Mouse (Mus musculus) embryonic facial prominence, embryonic 13.5 days (tissue): Measurements from ENCODE around the gene Zscan22. TPM values are rescaled to one million over a fixed set of nuclear protein-coding genes. Genes with fewer than 3 reads are reported as not detected.
"Not testable (repeated sequence)": the region's sequence is repeated elsewhere in the genome, so short reads cannot be mapped to it uniquely, and the experiment has no call there.

Experiments used
- ATAC-seq: fragments of 200-750 bp; cut with Nextera tagmentation; 2 replicates; pipeline ENCODE4 v1.8.0; 2017; ENCODE audit warnings: low read depth; ENCODE audit not compliant: insufficient number of reproducible peaks, insufficient read depth, low FRiP score, low TSS enrichment
- H3K27ac ChIP-seq: fragments of 300-500 bp; sonication (generic); 2 replicates; pipeline ENCODE4 v1.5.1; 2015; ENCODE audit warnings: moderate library complexity, mild to moderate bottlenecking, inconsistent platforms
- H3K27me3 ChIP-seq: fragments of 300-500 bp; sonication (generic); 2 replicates; pipeline ENCODE4 v1.6.1; 2015; ENCODE audit warnings: mild to moderate bottlenecking, inconsistent platforms
- H3K36me3 ChIP-seq: fragments of 300-500 bp; sonication (generic); 2 replicates; pipeline ENCODE4 v1.6.1; 2015; ENCODE audit warnings: mild to moderate bottlenecking, inconsistent platforms
- H3K4me1 ChIP-seq: fragments of 300-500 bp; sonication (generic); 2 replicates; pipeline ENCODE4 v1.6.1; 2015; ENCODE audit warnings: inconsistent platforms
- H3K4me2 ChIP-seq: fragments of 300-500 bp; sonication (generic); 2 replicates; pipeline ENCODE4 v1.6.1; 2015; ENCODE audit warnings: moderate library complexity, mild to moderate bottlenecking, inconsistent platforms
- H3K4me3 ChIP-seq: fragments of 300-500 bp; sonication (generic); 2 replicates; pipeline ENCODE4 v1.5.1; 2015; ENCODE audit warnings: mild to moderate bottlenecking, inconsistent platforms
- H3K9ac ChIP-seq: fragments of 300-500 bp; sonication (generic); 2 replicates; pipeline ENCODE4 v1.6.1; 2015; ENCODE audit warnings: mild to moderate bottlenecking, inconsistent platforms
- H3K9me3 ChIP-seq: fragments of 300-500 bp; sonication (generic); 2 replicates; pipeline ENCODE4 v1.6.1; 2016; ENCODE audit warnings: inconsistent platforms
- WGBS: fragments of 180-500 bp; shearing (Covaris S2); methylation state at CpG from one replicate; pipeline ENCODE4 v1.1.7; 2015; ENCODE audit warnings: mixed read lengths; 5-methylcytosine and 5-hydroxymethylcytosine counted together
- polyA plus RNA-seq: library from polyadenylated mRNA; unstranded; fragments of >200 nt; fragmentation: Nextera tagmentation; extraction: Ambion mirVana; gene quantifications from 2 replicates; pipeline ENCODE4 v1.2.1, GENCODE M21; 2015

The Zscan22 gene
- 19.4 and 20.5 TPM in 2 replicates for polyA plus RNA-seq

GRCm38 (mm10) chr7:12897655-12898410 is at the start of gene Zscan22:
Gene Zscan22 (plus strand): TSS chr7:12897815.
- Histone ChIP-seq H3K4me1 (peaks cover 7% of the 10 kb centered on the region), H3K27ac (no peak within 1 kb of the TSS), H3K9ac (peak within 1 kb of the TSS; percentile 77), H3K9me3 (no peaks in the 10 kb centered on the region), H3K27me3 (no peaks in the 10 kb centered on the region), H3K36me3 (peaks cover 7% of the 10 kb centered on the region), H3K4me3 (peak within 1 kb of the TSS; percentile 70), H3K4me2 (peak within 1 kb of the TSS; percentile 59)
- WGBS = 7% methylated on average over 36 of the region's 36 CpGs
- peak; percentile 98 for ATAC-seq

- H3K27me3 ChIP-seq = no peaks in the 10 kb centered on the region
- 24% methylated on average over 3 of the region's 3 CpGs for WGBS
- H3K4me3 ChIP-seq = no peak overlapping the region
- no peaks in the 10 kb centered on the region for H3K4me1 ChIP-seq
- no peak for ATAC-seq
- H3K36me3 ChIP-seq = no peaks in the 10 kb centered on the region
- H3K9ac ChIP-seq = no peak overlapping the region
- H3K4me2 ChIP-seq = no peak overlapping the region
- H3K27ac ChIP-seq = no peak overlapping the region
- H3K9me3 ChIP-seq = peaks cover 2% of the 10 kb centered on the region; the same call in 1 of the 2 replicates
Observed at GRCm38 (mm10) chr7:12874301-12874700, 23.3 kb upstream of the Zscan22 start.

- Histone ChIP-seq H3K36me3 (peaks cover 8% of the 10 kb centered on the region), H3K4me3 (no peak overlapping the region), H3K4me2 (no peak overlapping the region), H3K27me3 (no peaks in the 10 kb centered on the region), H3K9ac (no peak overlapping the region), H3K27ac (no peak overlapping the region), H3K9me3 (no peaks in the 10 kb centered on the region), H3K4me1 (peaks cover 12% of the 10 kb centered on the region)
- ATAC-seq = no peak
Observed at GRCm38 (mm10) chr7:12880036-12880435, 17.6 kb upstream of the Zscan22 start.

- ATAC-seq, H3K27ac ChIP-seq, H3K9me3 ChIP-seq, H3K27me3 ChIP-seq: not testable (repeated sequence)
- WGBS = 40% methylated on average over 8 of the region's 8 CpGs
- H3K4me2 ChIP-seq = peak overlapping the region; percentile 85
- H3K4me3 ChIP-seq = peak overlapping the region; percentile 82
- peaks cover 12% of the 10 kb centered on the region for H3K4me1 ChIP-seq
- H3K36me3 ChIP-seq = peaks cover 13% of the 10 kb centered on the region
- H3K9ac ChIP-seq = 0 out of 2 replicates have a peak overlapping the region, but pooled peaks have one; percentile 54
Observed at GRCm38 (mm10) chr7:12880497-12880896, 17.1 kb upstream of the Zscan22 start.

- Histone ChIP-seq H3K4me1 (peaks cover 12% of the 10 kb centered on the region), H3K36me3 (peaks cover 19% of the 10 kb centered on the region), H3K27me3 (no peaks in the 10 kb centered on the region), H3K9ac (peak within 1 kb of the TSS; percentile 85), H3K4me2 (peak within 1 kb of the TSS; percentile 85), H3K9me3 (no peaks in the 10 kb centered on the region), H3K27ac (no peak within 1 kb of the TSS), H3K4me3 (peak within 1 kb of the TSS; percentile 82)
- under 1% methylated on average over 35 of the region's 35 CpGs for WGBS
- ATAC-seq = peak; percentile 97
Observed at GRCm38 (mm10) chr7:12880911-12881660, 16.5 kb upstream of the Zscan22 start, which contains the start of gene Zfp128. Gene Zfp128 (plus strand): TSS chr7:12881177.

GRCm38 (mm10) chr7:12886563-12887266 is 10.9 kb upstream of the Zscan22 start:
- H3K27me3 ChIP-seq = no peaks in the 10 kb centered on the region
- no peak for ATAC-seq
- H3K36me3 ChIP-seq = peaks cover 68% of the 10 kb centered on the region
- H3K9me3 ChIP-seq = no peaks in the 10 kb centered on the region
- WGBS = 88% methylated on average over 12 of the region's 12 CpGs
- peaks cover 8% of the 10 kb centered on the region for H3K4me1 ChIP-seq
- H3K27ac ChIP-seq = no peak overlapping the region
- H3K4me2 ChIP-seq = no peak overlapping the region
- H3K9ac ChIP-seq = no peak overlapping the region
- H3K4me3 ChIP-seq = no peak overlapping the region

- Histone ChIP-seq H3K9me3 (no peaks in the 10 kb centered on the region), H3K27me3 (no peaks in the 10 kb centered on the region), H3K36me3 (peaks cover 74% of the 10 kb centered on the region), H3K4me1 (no peaks in the 10 kb centered on the region), H3K4me2 (no peak overlapping the region), H3K27ac (no peak overlapping the region), H3K9ac (no peak overlapping the region), H3K4me3 (no peak overlapping the region)
- 94% methylated on average over 5 of the region's 5 CpGs for WGBS
- ATAC-seq = no peak
Observed at GRCm38 (mm10) chr7:12887585-12887984, 10.0 kb upstream of the Zscan22 start.

- WGBS = 93% methylated on average over 14 of the region's 14 CpGs
- H3K4me1 ChIP-seq = no peaks in the 10 kb centered on the region
- no peaks in the 10 kb centered on the region for H3K27me3 ChIP-seq
- H3K9me3 ChIP-seq = no peaks in the 10 kb centered on the region
- H3K4me3 ChIP-seq = no peak overlapping the region
- peaks cover 56% of the 10 kb centered on the region for H3K36me3 ChIP-seq
- H3K9ac ChIP-seq = no peak overlapping the region
- H3K27ac ChIP-seq = no peak overlapping the region
- no peak overlapping the region for H3K4me2 ChIP-seq
- no peak for ATAC-seq
Observed at GRCm38 (mm10) chr7:12890928-12891327, 6.7 kb upstream of the Zscan22 start.

- Histone ChIP-seq H3K36me3 (peaks cover 52% of the 10 kb centered on the region), H3K9me3 (no peaks in the 10 kb centered on the region), H3K9ac (no peak overlapping the region), H3K4me2 (no peak overlapping the region), H3K27me3 (no peaks in the 10 kb centered on the region), H3K4me1 (no peaks in the 10 kb centered on the region), H3K27ac (no peak overlapping the region), H3K4me3 (no peak overlapping the region)
- 81% methylated on average over 1 of the region's 1 CpGs for WGBS
- ATAC-seq = no peak
Observed at GRCm38 (mm10) chr7:12891334-12891733, 6.3 kb upstream of the Zscan22 start.

GRCm38 (mm10) chr7:12901517-12901916 is 3.9 kb downstream of the Zscan22 start:
- H3K36me3 ChIP-seq = peaks cover 43% of the 10 kb centered on the region
- WGBS = 94% methylated on average over 5 of the region's 5 CpGs

GRCm38 (mm10) chr7:12903623-12904022 is 6.0 kb downstream of the Zscan22 start:
- peaks cover 3% of the 10 kb centered on the region for H3K4me1 ChIP-seq
- no peak for ATAC-seq
- no peaks in the 10 kb centered on the region for H3K27me3 ChIP-seq
- no peaks in the 10 kb centered on the region for H3K9me3 ChIP-seq
- H3K9ac ChIP-seq = peak overlapping the region; percentile 16; the same call in 1 of the 2 replicates
- H3K27ac ChIP-seq = no peak overlapping the region
- peaks cover 64% of the 10 kb centered on the region for H3K36me3 ChIP-seq
- H3K4me2 ChIP-seq = no peak overlapping the region
- WGBS = 55% methylated on average over 10 of the region's 10 CpGs
- no peak overlapping the region for H3K4me3 ChIP-seq

More at GRCm38 (mm10) chr7:12901517-12901916, 3.9 kb downstream of the Zscan22 start:
- Histone ChIP-seq H3K27ac (no peak overlapping the region), H3K4me3 (no peak overlapping the region), H3K4me2 (no peak overlapping the region), H3K9me3 (no peaks in the 10 kb centered on the region), H3K9ac (no peak overlapping the region), H3K27me3 (no peaks in the 10 kb centered on the region), H3K4me1 (peaks cover 7% of the 10 kb centered on the region)
- ATAC-seq = no peak
